ENCODE assay signal across 19 mouse cellular contexts in genomic region chr6:95709106-95709505, GRCm38 (mm10). TPM values are rescaled to one million over a fixed set of nuclear protein-coding genes. Genes with fewer than 3 reads are reported as not detected.
A peak's percentile ranks its signal among the peaks of the same experiment; 100 is the strongest.
DNase-seq lines count a peak whose midpoint lies in the region; ATAC-seq and TF ChIP-seq lines count a peak whose summit lies in the region.
"Had no signal": no experiment of that assay in that cellular context is flagged by ENCODE, and none has a peak within 500 bp of the region (broad histone marks: within the 10 kb centered on the region; RNA-seq: fewer than 3 reads in every experiment).

No protein-coding gene starts in this region.

- 80% methylated on average over 5 of the region's 5 CpGs for WGBS in forebrain, embryonic 10.5 days
- WGBS in forebrain, embryonic 14.5 days = 62% methylated on average over 5 of the region's 5 CpGs
- WGBS in liver, adult 2 months = 27% methylated on average over 5 of the region's 5 CpGs
- 70% methylated on average over 5 of the region's 5 CpGs for WGBS in liver, embryonic 12.5 days (ENCODE audit: insufficient replicate concordance)
- WGBS in small intestine, adult 2 months = 28% methylated on average over 5 of the region's 5 CpGs
- WGBS in hindbrain, embryonic 14.5 days = 72% methylated on average over 5 of the region's 5 CpGs

- H3K9me3 ChIP-seq in forebrain, embryonic 10.5 days = no peaks in the 10 kb centered on the region
- no peaks in the 10 kb centered on the region for H3K9me3 ChIP-seq in forebrain, embryonic 14.5 days (replicated peaks; ENCODE audit: control insufficient read depth, low read length)
- H3K9me3 ChIP-seq in liver, embryonic 12.5 days (replicated peaks) = no peaks in the 10 kb centered on the region
- H3K9me3 ChIP-seq in hindbrain, embryonic 14.5 days (ENCODE audit: control insufficient read depth, low read length) = no peaks in the 10 kb centered on the region
- H3K9me3 ChIP-seq: embryonic facial prominence, embryonic 12.5 days; liver, embryonic 15.5 days; midbrain, embryonic 12.5 days had no signal

- H3K4me1 ChIP-seq in forebrain, embryonic 10.5 days = peaks cover 49% of the 10 kb centered on the region
- no peaks in the 10 kb centered on the region for H3K4me1 ChIP-seq in forebrain, embryonic 14.5 days (ENCODE audit: control insufficient read depth, insufficient read depth, low read length)
- peaks cover 55% of the 10 kb centered on the region for H3K4me1 ChIP-seq in liver, adult 2 months (ENCODE audit: control insufficient read depth, insufficient read depth, low read length)
- H3K4me1 ChIP-seq in liver, embryonic 12.5 days = peaks cover 20% of the 10 kb centered on the region
- H3K4me1 ChIP-seq in small intestine, adult 2 months (ENCODE audit: control insufficient read depth, insufficient read depth, insufficient read length, low read length) = peaks cover 25% of the 10 kb centered on the region
- no peaks in the 10 kb centered on the region for H3K4me1 ChIP-seq in hindbrain, embryonic 14.5 days (replicated peaks; ENCODE audit: control insufficient read depth, insufficient read depth, low read length)

- no peak overlapping the region for H3K4me3 ChIP-seq in forebrain, embryonic 10.5 days
- no peak overlapping the region for H3K4me3 ChIP-seq in forebrain, embryonic 14.5 days (ENCODE audit: low read depth, low read length)
- no peak overlapping the region for H3K4me3 ChIP-seq in liver, adult 2 months (ENCODE audit: insufficient read depth, low read depth, low read length)
- H3K4me3 ChIP-seq in liver, embryonic 12.5 days = no peak overlapping the region
- H3K4me3 ChIP-seq in small intestine, adult 2 months (ENCODE audit: low read depth, low read length) = no peak overlapping the region
- H3K4me3 ChIP-seq in hindbrain, embryonic 14.5 days (replicated peaks; ENCODE audit: low read length) = no peak overlapping the region
- H3K4me3 ChIP-seq: embryonic facial prominence, embryonic 12.5 days; erythroblast, embryonic 14.5 days; left cerebral cortex, adult 2 months; liver, embryonic 15.5 days; midbrain, embryonic 12.5 days had no signal

- H3K4me2 ChIP-seq in forebrain, embryonic 14.5 days (ENCODE audit: low read length) = no peak overlapping the region
- H3K4me2 ChIP-seq in liver, embryonic 12.5 days = no peak overlapping the region
- H3K4me2 ChIP-seq in hindbrain, embryonic 14.5 days (replicated peaks) = no peak overlapping the region
- H3K4me2 ChIP-seq: embryonic facial prominence, embryonic 12.5 days; liver, embryonic 15.5 days; midbrain, embryonic 12.5 days had no signal

- H3K27me3 ChIP-seq in forebrain, embryonic 10.5 days (ENCODE audit: poor library complexity, severe bottlenecking) = no peaks in the 10 kb centered on the region
- no peaks in the 10 kb centered on the region for H3K27me3 ChIP-seq in forebrain, embryonic 14.5 days (replicated peaks; ENCODE audit: control insufficient read depth, insufficient read depth, low read length)
- H3K27me3 ChIP-seq in liver, adult 2 months (ENCODE audit: control insufficient read depth, insufficient read depth, low read length) = no peaks in the 10 kb centered on the region
- H3K27me3 ChIP-seq in liver, embryonic 12.5 days (replicated peaks) = no peaks in the 10 kb centered on the region
- H3K27me3 ChIP-seq in small intestine, adult 2 months (ENCODE audit: control insufficient read depth, insufficient read depth, low read length) = no peaks in the 10 kb centered on the region
- no peaks in the 10 kb centered on the region for H3K27me3 ChIP-seq in hindbrain, embryonic 14.5 days (ENCODE audit: control insufficient read depth, insufficient read depth, low read length)
- H3K27me3 ChIP-seq: embryonic facial prominence, embryonic 12.5 days; liver, embryonic 15.5 days; midbrain, embryonic 12.5 days; Patski had no signal

- no peak for DNase-seq in forebrain, embryonic 10.5 days (ENCODE audit: extremely low spot score, low spot score)
- no peak for DNase-seq in forebrain, embryonic 14.5 days (ENCODE audit: low spot score)
- DNase-seq in kidney, adult 18-20 months = peak; percentile 28
- no peak for DNase-seq in kidney, postnatal 25 days
- peak; percentile 74 for DNase-seq in liver, adult 2 months (ENCODE audit: extremely low read depth, low read depth, low spot score)
- DNase-seq in hindbrain, embryonic 14.5 days (ENCODE audit: low spot score) = no peak
- DNase-seq: adrenal gland, adult 8-10 months; cerebellum, adult 9-10 months; forebrain, postnatal 0 days; layer of hippocampus, adult 9-11 months; retina, postnatal 1 day had no signal

- H3K36me3 ChIP-seq in forebrain, embryonic 10.5 days (replicated peaks) = no peaks in the 10 kb centered on the region; the same call in 1 of the 2 replicates
- no peaks in the 10 kb centered on the region for H3K36me3 ChIP-seq in forebrain, embryonic 14.5 days (ENCODE audit: control insufficient read depth, insufficient read depth, low read length)
- no peaks in the 10 kb centered on the region for H3K36me3 ChIP-seq in liver, adult 2 months (ENCODE audit: control insufficient read depth, insufficient read depth, low read length)
- H3K36me3 ChIP-seq in liver, embryonic 12.5 days = no peaks in the 10 kb centered on the region
- H3K36me3 ChIP-seq in small intestine, adult 2 months (ENCODE audit: control insufficient read depth, insufficient read depth, low read length) = no peaks in the 10 kb centered on the region
- H3K36me3 ChIP-seq in hindbrain, embryonic 14.5 days (replicated peaks; ENCODE audit: control insufficient read depth, insufficient read depth) = no peaks in the 10 kb centered on the region
- H3K36me3 ChIP-seq: embryonic facial prominence, embryonic 12.5 days; liver, embryonic 15.5 days; midbrain, embryonic 12.5 days had no signal

- H3K79me2 ChIP-seq in liver, adult 2 months (ENCODE audit: control insufficient read depth, insufficient read depth, low read length) = peaks cover 36% of the 10 kb centered on the region

- no peak for TF ChIP-seq POLR2A in liver, adult 2 months (IDR thresholded peaks at IDR 0.05; ENCODE audit: extremely low read depth, insufficient read depth, low read length)
- no peak for TF ChIP-seq POLR2A in small intestine, adult 2 months (IDR thresholded peaks at IDR 0.05; ENCODE audit: low read depth, low read length)

- no peak for ATAC-seq in forebrain, embryonic 14.5 days
- ATAC-seq in liver, embryonic 12.5 days = no peak
- no peak for ATAC-seq in hindbrain, embryonic 14.5 days (ENCODE audit: low FRiP score)
- ATAC-seq: forebrain, postnatal 0 days; Patski had no signal

- no peak for TF ChIP-seq CTCF in liver, adult 2 months (IDR thresholded peaks at IDR 0.05; ENCODE audit: low read depth, low read length)
- TF ChIP-seq CTCF in small intestine, adult 2 months (IDR thresholded peaks at IDR 0.05; ENCODE audit: extremely low read depth, insufficient read length, insufficient replicate concordance, low read depth, low read length) = no peak

- no peak overlapping the region for H3K9ac ChIP-seq in forebrain, embryonic 14.5 days (ENCODE audit: low read length)
- no peak overlapping the region for H3K9ac ChIP-seq in liver, adult 2 months (ENCODE audit: low read depth, low read length)
- H3K9ac ChIP-seq in liver, embryonic 12.5 days = no peak overlapping the region
- no peak overlapping the region for H3K9ac ChIP-seq in hindbrain, embryonic 14.5 days
- H3K9ac ChIP-seq: embryonic facial prominence, embryonic 12.5 days; forebrain, postnatal 0 days; liver, embryonic 15.5 days; midbrain, embryonic 12.5 days had no signal

- peak overlapping the region; percentile 53; the same call in 1 of the 2 replicates for H3K27ac ChIP-seq in forebrain, embryonic 10.5 days
- no peak overlapping the region for H3K27ac ChIP-seq in forebrain, embryonic 14.5 days (ENCODE audit: low read depth, low read length)
- peak overlapping the region; percentile 6 for H3K27ac ChIP-seq in liver, adult 2 months (replicated peaks; ENCODE audit: insufficient read depth, low read depth, low read length)
- H3K27ac ChIP-seq in liver, embryonic 12.5 days = no peak overlapping the region
- peak overlapping the region; percentile 7; the same call in 1 of the 2 replicates for H3K27ac ChIP-seq in small intestine, adult 2 months (ENCODE audit: insufficient read depth, low read depth, low read length)
- H3K27ac ChIP-seq in hindbrain, embryonic 14.5 days = no peak overlapping the region
- H3K27ac ChIP-seq: embryonic facial prominence, embryonic 12.5 days; left cerebral cortex, adult 2 months; liver, embryonic 15.5 days; midbrain, embryonic 12.5 days had no signal

RNA-seq across cellular contexts. Expression of gene Suclg2, which starts 9.5 kb away (rescaled TPM):
- polyA plus RNA-seq in forebrain, embryonic 10.5 days (2016; fragmentation: Nextera tagmentation; extraction: Ambion mirVana) = 63.3 and 63.4 TPM in 2 replicates
- polyA plus RNA-seq in forebrain, embryonic 14.5 days (2014; fragmentation: Nextera tagmentation; extraction: Ambion mirVana) = 21.4 and 22.3 TPM in 2 replicates
- 137 and 153 TPM in 2 replicates for total RNA-seq in liver, adult 2 months (2014; rRNA removed)
- 54.0 and 61.2 TPM in 2 replicates for polyA plus RNA-seq in liver, adult 2 months (2012; rRNA removed)
- polyA plus RNA-seq in liver, embryonic 12.5 days (2016; fragmentation: Nextera tagmentation; extraction: Ambion mirVana) = 47.7 and 49.0 TPM in 2 replicates
- 6.6 and 13.1 TPM in 2 replicates for polyA plus RNA-seq in small intestine, adult 2 months (2012; rRNA removed)
- polyA plus RNA-seq in hindbrain, embryonic 14.5 days (2014; fragmentation: Nextera tagmentation; extraction: Ambion mirVana) = 16.9 and 17.0 TPM in 2 replicates

Comparison
In these comparisons a context has a peak if more than half of its experiments do, and no peak if none do; other contexts are left out.
1. DNase-seq: peak in kidney, adult 18-20 months (single experiment) and liver, adult 2 months (single experiment); none in forebrain, embryonic 10.5 days (single experiment), forebrain, embryonic 14.5 days (single experiment), kidney, postnatal 25 days (0 of 2) and hindbrain, embryonic 14.5 days (single experiment).
2. H3K27ac ChIP-seq: peak in forebrain, embryonic 10.5 days (single experiment), liver, adult 2 months (single experiment) and small intestine, adult 2 months (single experiment); none in forebrain, embryonic 14.5 days (single experiment), liver, embryonic 12.5 days (single experiment) and hindbrain, embryonic 14.5 days (single experiment).